Mouse (Mus musculus): ENCODE data around the gene Sowaha.

DNA sequence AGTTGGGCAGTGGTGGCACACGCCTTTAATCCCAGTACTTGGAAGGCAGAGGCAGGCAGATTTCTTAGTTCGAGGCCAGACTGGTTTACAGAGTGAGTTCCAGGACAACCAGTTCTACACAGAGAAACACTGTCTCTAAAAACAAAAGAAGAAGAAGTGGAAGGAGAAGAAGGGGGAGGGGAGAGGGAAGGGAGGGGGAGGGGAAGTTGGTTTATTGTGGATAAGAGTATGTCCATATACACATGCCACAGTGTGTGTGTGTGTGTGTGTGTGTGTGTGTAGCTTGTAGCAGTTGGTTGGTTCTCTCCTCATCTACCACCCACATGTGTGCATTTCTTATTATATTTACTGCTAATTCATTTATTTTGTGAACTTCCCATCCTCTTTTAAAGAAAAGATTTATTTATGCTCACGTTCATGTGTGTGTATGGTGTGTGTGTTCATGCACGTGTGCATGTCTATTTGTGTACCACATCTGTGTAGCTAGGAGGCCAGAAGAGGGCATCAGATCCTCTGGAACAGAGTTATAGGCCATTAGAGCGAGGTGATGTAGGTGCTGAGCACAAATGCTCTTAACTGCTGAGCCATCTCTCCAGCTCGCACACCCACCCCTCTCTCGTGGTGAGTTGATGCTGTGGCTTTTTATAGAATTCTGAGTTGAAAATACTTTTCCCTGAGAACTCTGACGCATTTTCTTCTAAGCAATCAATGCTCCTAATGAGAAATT, 22.1 kb upstream of the Sowaha start:
- no peak for TF ChIP-seq GATA1 (IDR thresholded peaks at IDR 0.05; ENCODE audit: borderline replicate concordance, low read length)
- TF ChIP-seq FLI1 (IDR thresholded peaks at IDR 0.05; ENCODE audit: low read length): no peak
